Mouse (Mus musculus) heart, embryonic 16.5 days (tissue): ENCODE measurements at regions not wholly inside any gene's neighbourhood (a gene's known extent, or its start where the extent isn't known, plus 50 kb on each side); places are given as distances from the start of the nearest gene placed in this dataset.

Source experiments
- ATAC-seq: fragments of 200-750 bp; cut with Nextera tagmentation; replicated peaks from 2 replicates; pipeline ENCODE4 v1.8.0; 2017; ENCODE audit warnings: moderate number of reproducible peaks; ENCODE audit not compliant: insufficient read depth, low FRiP score; ENCODE audit errors: extremely low read depth
- H3K27ac ChIP-seq: fragments of 300-500 bp; sonication (generic); 2 replicates; pipeline ENCODE4 v1.5.1; 2014; ENCODE audit warnings: mild to moderate bottlenecking, low read length, control low read depth, moderate library complexity
- H3K27me3 ChIP-seq: fragments of 300-500 bp; sonication (generic); 2 replicates; pipeline ENCODE4 v1.6.1; 2014; ENCODE audit warnings: low read length, mixed read lengths; ENCODE audit not compliant: control insufficient read depth, insufficient read depth
- H3K36me3 ChIP-seq: fragments of 300-500 bp; sonication (generic); 2 replicates; pipeline ENCODE4 v1.6.1; 2014; ENCODE audit not compliant: control insufficient read depth, insufficient read depth
- H3K4me1 ChIP-seq: fragments of 300-500 bp; sonication (generic); 2 replicates; pipeline ENCODE4 v1.6.1; 2014; ENCODE audit warnings: low read length, mixed read lengths; ENCODE audit not compliant: control insufficient read depth, insufficient read depth
- H3K4me2 ChIP-seq: fragments of 300-500 bp; sonication (generic); 2 replicates; pipeline ENCODE4 v1.6.1; 2014; ENCODE audit warnings: low read depth, mild to moderate bottlenecking, control low read depth, low read length
- H3K4me3 ChIP-seq: fragments of 300-500 bp; sonication (generic); 2 replicates; pipeline ENCODE4 v1.5.1; 2014; ENCODE audit warnings: mild to moderate bottlenecking, control low read depth, low read length
- H3K9ac ChIP-seq: fragments of 300-500 bp; sonication (generic); 2 replicates; pipeline ENCODE4 v1.6.1; 2014; ENCODE audit warnings: low read length, control low read depth
- H3K9me3 ChIP-seq: fragments of 300-500 bp; sonication (generic); replicated peaks from 2 replicates; pipeline ENCODE4 v1.6.1; 2016; ENCODE audit warnings: low read length; ENCODE audit not compliant: control insufficient read depth
- WGBS: fragments of 180-500 bp; shearing (Covaris S2); extraction: QIAGEN DNeasy Blood & Tissue Kit; methylation state at CpG from one replicate; pipeline ENCODE4 v1.1.7; 2014; 5-methylcytosine and 5-hydroxymethylcytosine counted together

DNA sequence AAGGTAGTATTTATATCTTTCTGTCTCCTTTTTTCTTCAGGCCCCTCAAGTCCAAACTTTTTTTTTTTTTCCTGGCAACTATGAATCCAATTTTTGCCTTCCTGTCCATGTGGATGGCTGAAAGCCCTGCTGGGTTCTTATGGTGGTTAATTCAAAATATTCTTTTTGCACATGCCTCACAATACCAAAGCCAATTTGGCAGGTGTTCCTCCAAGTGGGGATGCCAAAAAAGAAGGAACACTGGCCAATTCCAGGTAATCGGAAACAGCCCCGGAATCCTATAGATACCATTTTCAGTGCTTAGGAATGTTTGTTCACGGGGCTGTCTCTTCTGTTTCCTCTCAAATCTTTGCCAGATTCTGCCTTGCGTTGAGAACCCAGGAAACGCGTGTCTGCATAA lies 448.2 kb downstream of the Tmem132b start:
- no peak for ATAC-seq
- Histone ChIP-seq H3K36me3 (no peaks in the 10 kb centered on the region), H3K9ac (no peak overlapping the region), H3K4me2 (no peak overlapping the region), H3K27me3 (no peaks in the 10 kb centered on the region), H3K4me1 (no peaks in the 10 kb centered on the region), H3K9me3 (peaks cover 17% of the 10 kb centered on the region), H3K27ac (no peak overlapping the region), H3K4me3 (no peak overlapping the region)
- WGBS, result 77% methylated on average over 6 of the region's 6 CpGs

DNA sequence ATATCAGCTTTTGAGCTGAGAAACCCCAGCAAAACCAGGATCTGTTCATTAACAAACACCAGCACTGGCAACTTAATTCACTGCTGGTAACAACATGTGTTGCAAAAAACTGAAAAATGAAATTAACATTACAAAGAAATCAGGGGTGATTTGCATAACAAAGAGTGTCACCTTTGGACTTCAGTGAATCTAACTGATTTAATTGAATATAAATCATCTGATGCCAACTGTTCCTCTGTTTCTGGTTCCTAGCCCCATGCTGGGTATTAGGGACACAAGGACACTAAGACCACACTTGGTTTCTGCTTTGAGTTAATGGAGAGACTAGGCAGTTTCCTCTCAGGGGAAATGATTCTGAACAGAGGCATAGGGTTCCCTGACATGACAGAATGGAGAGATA lies 453.8 kb downstream of the Tmem132b start:
- no peak overlapping the region for H3K4me3 ChIP-seq
- H3K27me3 ChIP-seq, result no peaks in the 10 kb centered on the region
- no peak overlapping the region for H3K9ac ChIP-seq
- H3K4me2 ChIP-seq, result no peak overlapping the region
- H3K36me3 ChIP-seq, result no peaks in the 10 kb centered on the region
- no peaks in the 10 kb centered on the region for H3K4me1 ChIP-seq
- ATAC-seq, result no peak
- no peak overlapping the region for H3K27ac ChIP-seq
- peaks cover 10% of the 10 kb centered on the region; the same call in 1 of the 2 replicates for H3K9me3 ChIP-seq

- WGBS, result 65% methylated on average over 8 of the region's 8 CpGs
- Histone ChIP-seq H3K36me3 (no peaks in the 10 kb centered on the region), H3K4me2 (no peak overlapping the region), H3K9me3 (no peaks in the 10 kb centered on the region; the same call in 1 of the 2 replicates), H3K27ac (no peak overlapping the region), H3K27me3 (no peaks in the 10 kb centered on the region), H3K4me3 (no peak overlapping the region), H3K4me1 (no peaks in the 10 kb centered on the region), H3K9ac (no peak overlapping the region)
- ATAC-seq, result no peak
Measured at GRCm38 (mm10) chr5:125997173-125997572, 465.6 kb downstream of the Tmem132b start.

DNA sequence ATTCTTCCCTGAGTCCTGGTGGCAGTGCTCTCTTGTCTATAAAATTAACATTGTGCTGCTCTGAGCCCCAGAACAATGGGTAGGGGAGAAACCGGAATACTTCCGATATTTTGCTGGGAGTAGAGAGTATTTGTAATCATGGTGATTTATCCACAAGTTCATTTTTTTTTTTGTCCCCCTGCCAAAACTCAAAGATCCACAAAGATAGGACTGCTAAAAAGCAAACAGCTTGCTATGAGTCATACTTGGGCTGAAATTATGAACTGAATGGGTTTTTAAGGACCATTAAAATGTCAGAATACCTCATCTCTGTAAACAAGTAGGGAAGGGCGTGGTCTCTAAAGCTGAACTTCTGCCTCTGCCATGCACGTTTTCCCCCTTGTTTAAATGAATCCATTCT lies 476.3 kb downstream of the Tmem132b start:
- Histone ChIP-seq H3K36me3 (no peaks in the 10 kb centered on the region), H3K4me1 (no peaks in the 10 kb centered on the region), H3K4me3 (no peak overlapping the region), H3K4me2 (no peak overlapping the region), H3K9me3 (no peaks in the 10 kb centered on the region; the same call in 1 of the 2 replicates), H3K27me3 (no peaks in the 10 kb centered on the region), H3K9ac (no peak overlapping the region), H3K27ac (no peak overlapping the region)
- ATAC-seq, result no peak
- WGBS, result 65% methylated on average over 4 of the region's 4 CpGs

DNA sequence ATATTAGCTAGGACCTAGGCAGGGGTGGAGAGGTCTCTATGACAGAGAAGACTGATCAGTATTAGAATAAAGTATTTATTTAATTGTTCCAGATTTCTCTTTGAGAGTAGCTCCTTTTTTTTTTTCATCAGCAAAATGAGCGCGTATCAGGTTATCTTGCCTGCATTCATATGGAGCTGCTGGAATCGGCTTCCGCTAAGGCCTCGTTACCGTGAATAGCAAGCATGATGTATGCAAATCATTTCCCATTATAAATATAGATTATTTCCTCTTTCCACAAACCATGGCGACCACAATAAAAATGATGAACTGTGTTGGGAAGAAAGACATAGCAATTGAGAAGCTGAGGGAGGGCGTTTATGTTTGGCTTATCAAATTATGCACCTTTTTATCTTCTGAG lies 476.7 kb downstream of the Tmem132b start:
- Histone ChIP-seq H3K9me3 (peaks cover 3% of the 10 kb centered on the region; the same call in 1 of the 2 replicates), H3K27ac (no peak overlapping the region), H3K4me2 (no peak overlapping the region), H3K27me3 (no peaks in the 10 kb centered on the region), H3K4me3 (no peak overlapping the region), H3K4me1 (no peaks in the 10 kb centered on the region), H3K9ac (no peak overlapping the region), H3K36me3 (no peaks in the 10 kb centered on the region)
- 83% methylated on average over 8 of the region's 8 CpGs for WGBS
- ATAC-seq, result no peak

DNA sequence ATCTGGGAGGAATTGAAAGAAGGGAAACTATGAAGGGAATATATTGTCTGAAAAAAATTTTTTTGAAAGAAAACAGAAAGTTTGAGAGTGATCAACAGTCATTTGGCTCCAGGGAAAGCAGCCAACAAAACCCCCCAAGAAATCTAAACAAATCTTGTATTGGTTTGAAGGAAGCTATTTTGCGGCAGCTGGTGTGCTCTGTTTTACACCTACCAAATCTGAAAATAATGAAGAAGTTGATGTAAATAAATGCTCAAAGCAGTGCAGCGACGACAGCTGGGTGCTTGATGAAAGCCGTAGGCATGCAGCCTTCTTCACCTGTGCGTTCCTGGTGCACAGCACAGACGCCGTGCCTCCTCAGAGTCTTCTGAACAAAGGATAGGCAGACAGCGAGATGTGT lies 488.2 kb downstream of the Tmem132b start:
- WGBS, result 81% methylated on average over 8 of the region's 8 CpGs
- no peaks in the 10 kb centered on the region for H3K9me3 ChIP-seq
- ATAC-seq, result no peak
- no peak overlapping the region for H3K27ac ChIP-seq
- no peaks in the 10 kb centered on the region for H3K27me3 ChIP-seq
- no peaks in the 10 kb centered on the region for H3K4me1 ChIP-seq
- H3K36me3 ChIP-seq, result no peaks in the 10 kb centered on the region
- H3K4me2 ChIP-seq, result no peak overlapping the region
- no peak overlapping the region for H3K9ac ChIP-seq
- H3K4me3 ChIP-seq, result no peak overlapping the region

- Histone ChIP-seq H3K4me2 (no peak overlapping the region), H3K9ac (no peak overlapping the region), H3K4me3 (no peak overlapping the region), H3K4me1 (no peaks in the 10 kb centered on the region), H3K36me3 (no peaks in the 10 kb centered on the region), H3K9me3 (no peaks in the 10 kb centered on the region), H3K27me3 (no peaks in the 10 kb centered on the region), H3K27ac (no peak overlapping the region)
- ATAC-seq, result no peak
- 49% methylated on average over 2 of the region's 2 CpGs for WGBS
Measured at GRCm38 (mm10) chr5:126023906-126024305, 492.3 kb downstream of the Tmem132b start.

GRCm38 (mm10) chr5:126034846-126035245 lies 503.3 kb downstream of the Tmem132b start:
- WGBS, result 80% methylated on average over 1 of the region's 1 CpGs
- Histone ChIP-seq H3K4me3 (no peak overlapping the region), H3K9ac (no peak overlapping the region), H3K36me3 (no peaks in the 10 kb centered on the region), H3K4me1 (no peaks in the 10 kb centered on the region), H3K4me2 (no peak overlapping the region), H3K27ac (no peak overlapping the region), H3K9me3 (0 out of 2 replicates have a peak, but pooled peaks cover 7% of the 10 kb centered on the region), H3K27me3 (no peaks in the 10 kb centered on the region)
- ATAC-seq, result no peak

DNA sequence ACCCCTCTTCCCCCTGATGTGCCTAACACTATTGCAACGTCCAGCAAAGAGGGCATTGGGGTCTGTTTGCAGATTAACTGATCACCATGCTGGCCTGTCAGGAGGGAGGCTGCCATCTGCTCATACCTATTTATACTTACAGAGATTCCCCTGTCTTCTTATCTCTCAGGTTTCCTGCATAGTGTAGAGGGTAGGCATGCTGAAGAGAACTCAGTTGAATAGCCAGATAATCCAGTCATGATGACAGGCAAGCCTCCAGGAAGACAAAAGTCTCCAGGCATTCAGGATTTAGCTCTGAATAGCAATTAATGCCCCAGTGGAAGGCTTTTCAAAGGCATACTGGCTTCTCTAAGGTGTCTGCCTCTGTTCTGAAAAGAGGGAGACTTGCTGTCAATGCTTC lies 505.1 kb downstream of the Tmem132b start:
- no peak overlapping the region for H3K27ac ChIP-seq
- H3K4me2 ChIP-seq, result no peak overlapping the region
- H3K4me1 ChIP-seq, result no peaks in the 10 kb centered on the region
- WGBS, result 8% methylated on average over 1 of the region's 1 CpGs
- no peak overlapping the region for H3K9ac ChIP-seq
- H3K4me3 ChIP-seq, result no peak overlapping the region
- H3K9me3 ChIP-seq, result 0 out of 2 replicates have a peak, but pooled peaks cover 7% of the 10 kb centered on the region
- H3K36me3 ChIP-seq, result no peaks in the 10 kb centered on the region
- ATAC-seq, result no peak
- H3K27me3 ChIP-seq, result no peaks in the 10 kb centered on the region

DNA sequence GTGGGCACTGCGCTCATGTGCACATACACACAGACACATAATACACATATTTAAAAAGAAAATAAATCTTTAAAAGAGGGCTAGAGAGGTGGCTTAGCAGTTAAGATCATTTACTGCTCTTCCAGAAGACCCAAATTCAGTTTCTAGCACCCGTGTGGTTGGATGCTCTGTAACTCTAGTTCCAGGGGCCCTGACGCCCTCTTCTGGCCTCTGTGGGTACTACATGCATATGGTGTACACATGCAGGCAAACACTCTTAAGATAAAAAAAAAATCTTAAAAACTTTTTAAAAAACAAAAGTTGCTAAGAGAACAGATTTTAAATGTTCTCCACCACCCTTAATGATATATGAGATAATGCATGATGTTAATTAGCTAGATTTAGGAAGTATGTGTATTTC lies 514.2 kb downstream of the Tmem132b start:
- Histone ChIP-seq H3K27ac (no peak overlapping the region), H3K4me1 (no peaks in the 10 kb centered on the region), H3K9me3 (peaks cover 12% of the 10 kb centered on the region; the same call in 1 of the 2 replicates), H3K36me3 (no peaks in the 10 kb centered on the region), H3K4me3 (no peak overlapping the region), H3K27me3 (no peaks in the 10 kb centered on the region), H3K9ac (no peak overlapping the region), H3K4me2 (no peak overlapping the region)
- 76% methylated on average over 3 of the region's 3 CpGs for WGBS
- no peak for ATAC-seq
